Mouse (Mus musculus): ENCODE measurements around the gene Qk. TPM values are rescaled to one million over a fixed set of nuclear protein-coding genes. Genes with fewer than 3 reads are reported as not detected.

Qk gene
- polyA plus RNA-seq, 1 experiment = 43.2 TPM

DNA sequence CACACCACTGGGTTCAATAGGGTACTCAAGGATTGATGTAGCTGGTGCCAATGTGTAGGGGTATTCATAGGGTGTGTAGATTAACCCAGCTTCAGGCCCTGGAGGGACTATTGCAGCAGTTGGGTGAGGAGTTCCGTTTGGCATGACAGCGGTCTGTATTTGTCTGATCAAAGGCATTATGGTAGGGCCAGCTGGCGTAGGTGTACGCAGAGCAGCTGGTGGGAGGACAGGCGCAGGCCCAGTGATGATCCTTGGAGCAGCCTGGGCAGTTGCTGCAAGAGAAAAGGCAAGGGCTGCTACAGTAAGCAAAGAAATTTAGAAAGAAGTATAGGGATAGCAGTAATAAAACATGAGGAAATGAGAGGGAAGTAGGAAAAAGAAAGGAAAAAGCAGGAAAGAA lies 103.5 kb downstream of the Qk start:
- H3K36me3 ChIP-seq (ENCODE audit: control insufficient read depth, insufficient read depth) = peaks cover 57% of the 10 kb centered on the region
- no peak overlapping the region for H3K4me3 ChIP-seq (ENCODE audit: insufficient read depth, poor library complexity, severe bottlenecking)
- H3K27me3 ChIP-seq (ENCODE audit: control insufficient read depth, insufficient read depth, insufficient read length) = no peaks in the 10 kb centered on the region
- no peak overlapping the region for H3ac ChIP-seq (ENCODE audit: control insufficient read depth, insufficient read length, low read depth)
- peaks cover 26% of the 10 kb centered on the region for H3K79me3 ChIP-seq (ENCODE audit: low read depth)
- no peak for TF ChIP-seq MYOD1 (IDR thresholded peaks at IDR 0.05; ENCODE audit: control insufficient read depth, insufficient read length, low read depth)
- no peak for TF ChIP-seq FOSL1 (IDR thresholded peaks at IDR 0.05; ENCODE audit: insufficient read depth, low read length, poor library complexity, severe bottlenecking)
- TF ChIP-seq MAX (IDR thresholded peaks at IDR 0.05) = no peak
- no peak for TF ChIP-seq CTCF (IDR thresholded peaks at IDR 0.05; ENCODE audit: control insufficient read depth, insufficient read depth, insufficient read length)
- no peak for TF ChIP-seq USF1 (IDR thresholded peaks at IDR 0.05; ENCODE audit: low read depth)
- no peak for TF ChIP-seq CEBPB (IDR thresholded peaks at IDR 0.05; ENCODE audit: low read depth)
- TF ChIP-seq MYOG (IDR thresholded peaks at IDR 0.05; ENCODE audit: control insufficient read depth, extremely low read depth, insufficient read length) = no peak
- H3K79me2 ChIP-seq (ENCODE audit: control insufficient read depth, insufficient read depth) = peaks cover 56% of the 10 kb centered on the region

DNA sequence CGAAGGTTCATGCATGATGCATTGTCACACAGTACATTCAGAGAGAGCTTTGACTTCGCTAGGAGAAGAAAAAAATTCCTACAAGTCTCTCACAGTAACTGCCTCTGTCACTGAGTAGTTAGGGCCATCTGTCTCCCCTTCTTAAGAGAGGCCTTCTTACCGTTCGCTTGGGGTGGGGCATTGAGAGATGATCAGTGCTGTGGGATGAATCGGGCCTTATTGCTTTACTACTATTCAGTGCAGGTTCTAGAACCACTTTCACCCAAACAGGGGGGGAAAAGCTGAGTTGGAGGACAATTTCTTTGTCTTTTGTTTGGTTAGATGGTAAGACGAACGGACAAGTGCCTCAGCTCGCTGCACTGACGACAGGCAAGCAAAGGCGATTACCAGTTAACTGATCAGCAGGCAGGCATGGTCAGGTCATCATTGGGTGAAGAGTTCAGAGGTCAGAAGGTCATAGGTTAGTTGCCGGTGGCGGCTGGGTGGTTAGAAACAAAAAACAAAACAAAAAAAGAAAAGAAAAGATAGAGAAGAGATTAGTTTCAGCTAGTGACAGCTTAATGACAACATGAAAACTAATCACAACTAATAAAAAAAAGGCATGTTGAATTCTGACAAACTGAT lies 110.4 kb downstream of the Qk start:
- peaks cover 80% of the 10 kb centered on the region for H3K36me3 ChIP-seq (ENCODE audit: control insufficient read depth, insufficient read depth)
- H3K79me3 ChIP-seq (ENCODE audit: low read depth) = peaks cover 3% of the 10 kb centered on the region
- H3K4me3 ChIP-seq (ENCODE audit: insufficient read depth, poor library complexity, severe bottlenecking) = no peak overlapping the region
- no peak overlapping the region for H3ac ChIP-seq (ENCODE audit: control insufficient read depth, insufficient read length, low read depth)
- no peaks in the 10 kb centered on the region for H3K27me3 ChIP-seq (ENCODE audit: control insufficient read depth, insufficient read depth, insufficient read length)
- peaks cover 11% of the 10 kb centered on the region for H3K79me2 ChIP-seq (ENCODE audit: control insufficient read depth, insufficient read depth)
- TF ChIP-seq CTCF (IDR thresholded peaks at IDR 0.05; ENCODE audit: control insufficient read depth, insufficient read depth, insufficient read length) (no peak), MAX (IDR thresholded peaks at IDR 0.05) (no peak), MYOD1 (IDR thresholded peaks at IDR 0.05; ENCODE audit: control insufficient read depth, insufficient read length, low read depth) (no peak), MYOG (IDR thresholded peaks at IDR 0.05; ENCODE audit: control insufficient read depth, extremely low read depth, insufficient read length) (no peak), CEBPB (IDR thresholded peaks at IDR 0.05; ENCODE audit: low read depth) (no peak), USF1 (IDR thresholded peaks at IDR 0.05; ENCODE audit: low read depth) (no peak), FOSL1 (IDR thresholded peaks at IDR 0.05; ENCODE audit: insufficient read depth, low read length, poor library complexity, severe bottlenecking) (no peak)

DNA sequence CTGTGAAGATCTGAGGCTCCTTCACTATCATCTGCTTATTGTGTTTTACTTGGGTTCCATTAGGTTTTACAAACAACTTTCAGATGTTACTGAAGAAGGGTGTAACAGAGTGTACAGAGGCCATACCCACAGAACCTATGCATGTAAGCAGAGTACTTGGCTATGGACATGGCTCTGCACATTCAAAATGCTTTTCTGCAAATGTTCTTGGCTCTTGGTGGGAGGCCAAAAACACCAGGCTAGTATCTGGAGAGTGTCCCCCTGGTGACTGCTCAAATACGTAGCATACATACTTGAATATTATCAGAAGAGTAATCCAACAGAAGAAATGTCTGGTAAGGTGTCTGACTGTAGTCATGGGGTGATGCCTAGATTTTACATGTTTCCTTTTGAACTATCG lies 121.0 kb downstream of the Qk start:
- no peaks in the 10 kb centered on the region for H3K79me3 ChIP-seq (ENCODE audit: low read depth)
- no peak overlapping the region for H3ac ChIP-seq (ENCODE audit: control insufficient read depth, insufficient read length, low read depth)
- peaks cover 35% of the 10 kb centered on the region for H3K36me3 ChIP-seq (ENCODE audit: control insufficient read depth, insufficient read depth)
- H3K79me2 ChIP-seq (ENCODE audit: control insufficient read depth, insufficient read depth) = no peaks in the 10 kb centered on the region
- no peaks in the 10 kb centered on the region for H3K27me3 ChIP-seq (ENCODE audit: control insufficient read depth, insufficient read depth, insufficient read length)
- no peak overlapping the region for H3K4me3 ChIP-seq (ENCODE audit: insufficient read depth, poor library complexity, severe bottlenecking)
- TF ChIP-seq CEBPB (IDR thresholded peaks at IDR 0.05; ENCODE audit: low read depth) (no peak), MYOG (IDR thresholded peaks at IDR 0.05; ENCODE audit: control insufficient read depth, extremely low read depth, insufficient read length) (no peak), FOSL1 (IDR thresholded peaks at IDR 0.05; ENCODE audit: insufficient read depth, low read length, poor library complexity, severe bottlenecking) (no peak), CTCF (IDR thresholded peaks at IDR 0.05; ENCODE audit: control insufficient read depth, insufficient read depth, insufficient read length) (no peak), MYOD1 (IDR thresholded peaks at IDR 0.05; ENCODE audit: control insufficient read depth, insufficient read length, low read depth) (no peak), MAX (IDR thresholded peaks at IDR 0.05) (no peak), USF1 (IDR thresholded peaks at IDR 0.05; ENCODE audit: low read depth) (no peak)

DNA sequence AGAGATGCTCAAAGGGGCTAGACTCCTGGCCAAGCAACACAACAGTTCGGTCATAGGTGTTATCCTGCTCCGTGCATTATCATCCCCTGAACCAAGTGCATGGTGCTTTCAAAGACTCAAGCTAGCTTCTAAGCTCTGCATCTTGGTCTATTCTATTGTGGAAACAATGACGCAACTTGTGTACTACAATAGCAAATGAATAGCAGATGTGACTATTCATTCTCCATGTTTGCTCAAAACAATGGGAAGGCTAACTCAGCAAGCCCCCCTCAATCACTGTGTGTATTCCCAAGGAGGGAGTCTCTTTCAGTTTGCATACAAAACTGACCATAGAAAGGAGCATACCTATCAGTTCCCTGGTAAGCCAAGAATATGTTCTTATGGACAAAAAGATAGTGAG lies 121.4 kb downstream of the Qk start:
- no peak overlapping the region for H3K4me3 ChIP-seq (ENCODE audit: insufficient read depth, poor library complexity, severe bottlenecking)
- H3ac ChIP-seq (ENCODE audit: control insufficient read depth, insufficient read length, low read depth) = no peak overlapping the region
- peaks cover 35% of the 10 kb centered on the region for H3K36me3 ChIP-seq (ENCODE audit: control insufficient read depth, insufficient read depth)
- TF ChIP-seq FOSL1 (IDR thresholded peaks at IDR 0.05; ENCODE audit: insufficient read depth, low read length, poor library complexity, severe bottlenecking) (no peak), CEBPB (IDR thresholded peaks at IDR 0.05; ENCODE audit: low read depth) (no peak), USF1 (IDR thresholded peaks at IDR 0.05; ENCODE audit: low read depth) (no peak), MYOG (IDR thresholded peaks at IDR 0.05; ENCODE audit: control insufficient read depth, extremely low read depth, insufficient read length) (no peak), CTCF (IDR thresholded peaks at IDR 0.05; ENCODE audit: control insufficient read depth, insufficient read depth, insufficient read length) (no peak), MYOD1 (IDR thresholded peaks at IDR 0.05; ENCODE audit: control insufficient read depth, insufficient read length, low read depth) (no peak)
- H3K27me3 ChIP-seq (ENCODE audit: control insufficient read depth, insufficient read depth, insufficient read length) = no peaks in the 10 kb centered on the region
- no peaks in the 10 kb centered on the region for H3K79me3 ChIP-seq (ENCODE audit: low read depth)
- no peaks in the 10 kb centered on the region for H3K79me2 ChIP-seq (ENCODE audit: control insufficient read depth, insufficient read depth)

DNA sequence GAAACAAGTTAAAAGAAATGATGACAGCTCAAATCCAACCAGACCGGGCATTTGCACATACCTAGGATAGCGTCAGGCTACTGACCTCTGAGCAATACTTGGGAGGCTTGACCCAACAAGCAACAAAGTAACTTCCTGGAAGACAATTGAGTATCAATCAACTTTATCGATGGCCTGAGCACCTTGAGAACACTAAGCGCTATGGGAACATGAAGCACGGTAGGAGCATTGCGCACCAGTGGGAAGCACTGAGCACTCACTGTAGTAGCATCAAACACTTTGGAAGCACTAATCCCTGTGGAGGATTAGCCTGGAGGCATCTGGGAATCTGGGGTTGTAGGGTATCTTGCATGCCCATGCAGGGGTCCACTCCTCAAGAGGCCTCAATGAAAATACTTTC lies 124.0 kb downstream of the Qk start:
- Histone ChIP-seq H3K79me3 (ENCODE audit: low read depth) (no peaks in the 10 kb centered on the region), H3K27me3 (ENCODE audit: control insufficient read depth, insufficient read depth, insufficient read length) (no peaks in the 10 kb centered on the region), H3ac (ENCODE audit: control insufficient read depth, insufficient read length, low read depth) (no peak overlapping the region), H3K79me2 (ENCODE audit: control insufficient read depth, insufficient read depth) (no peaks in the 10 kb centered on the region), H3K36me3 (ENCODE audit: control insufficient read depth, insufficient read depth) (peaks cover 13% of the 10 kb centered on the region), H3K4me3 (ENCODE audit: insufficient read depth, poor library complexity, severe bottlenecking) (no peak overlapping the region)
- TF ChIP-seq MYOD1 (IDR thresholded peaks at IDR 0.05; ENCODE audit: control insufficient read depth, insufficient read length, low read depth) (no peak), MAX (IDR thresholded peaks at IDR 0.05) (no peak), FOSL1 (IDR thresholded peaks at IDR 0.05; ENCODE audit: insufficient read depth, low read length, poor library complexity, severe bottlenecking) (no peak), CEBPB (IDR thresholded peaks at IDR 0.05; ENCODE audit: low read depth) (no peak), MYOG (IDR thresholded peaks at IDR 0.05; ENCODE audit: control insufficient read depth, extremely low read depth, insufficient read length) (no peak), CTCF (IDR thresholded peaks at IDR 0.05; ENCODE audit: control insufficient read depth, insufficient read depth, insufficient read length) (no peak), USF1 (IDR thresholded peaks at IDR 0.05; ENCODE audit: low read depth) (no peak)
